Mouse (Mus musculus) neutrophil, adult 65 days (primary cell): ENCODE results near the gene Pik3r6. TPM values are rescaled to one million over a fixed set of nuclear protein-coding genes. Genes with fewer than 3 reads are reported as not detected.

Source experiments
- total RNA-seq: library from RNA; stranded (reverse); gene quantifications from 2 replicates; pipeline ENCODE4 v1.2.4, GENCODE M21; 2023

The Pik3r6 gene
- total RNA-seq: 49.3 and 65.3 TPM in 2 replicates

DNA sequence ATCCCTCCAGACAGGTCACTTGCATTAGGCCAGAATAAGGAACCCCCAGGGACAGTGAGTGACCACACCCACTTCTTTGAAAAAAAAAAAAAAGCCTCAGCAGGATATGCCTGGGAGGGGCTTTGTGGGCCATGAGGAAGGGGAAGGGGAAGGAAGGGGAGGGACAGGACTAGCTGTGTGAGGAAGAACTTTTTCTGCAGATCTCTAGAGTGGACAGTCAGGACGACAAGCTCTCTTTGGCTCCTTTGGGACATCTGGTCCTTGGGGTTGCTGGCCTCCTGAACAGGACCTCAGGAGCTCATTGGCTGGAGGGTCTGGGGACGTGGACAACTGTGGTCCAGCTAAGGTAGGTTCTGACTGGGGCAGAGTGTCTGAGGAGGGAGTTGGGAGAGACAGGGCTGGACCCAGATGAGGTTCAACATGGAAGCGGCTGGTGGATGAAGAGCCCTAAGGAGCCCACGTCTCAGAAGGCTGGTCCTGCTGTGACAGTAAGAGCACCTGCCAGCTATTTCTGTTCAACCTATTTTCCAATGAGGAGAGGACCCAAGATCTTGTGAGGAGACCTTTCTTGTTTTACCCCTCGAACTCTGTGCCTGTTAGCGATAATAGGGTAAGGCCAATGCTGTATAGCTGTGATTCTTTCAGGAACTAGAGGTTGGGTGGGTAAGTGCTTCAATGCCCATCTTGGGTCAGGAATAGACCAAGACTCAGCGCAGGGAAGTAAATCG is at the start of gene Pik3r6:
TSS of gene Pik3r6 (plus strand) at position 118 of the 728 bp plus-strand sequence.

DNA sequence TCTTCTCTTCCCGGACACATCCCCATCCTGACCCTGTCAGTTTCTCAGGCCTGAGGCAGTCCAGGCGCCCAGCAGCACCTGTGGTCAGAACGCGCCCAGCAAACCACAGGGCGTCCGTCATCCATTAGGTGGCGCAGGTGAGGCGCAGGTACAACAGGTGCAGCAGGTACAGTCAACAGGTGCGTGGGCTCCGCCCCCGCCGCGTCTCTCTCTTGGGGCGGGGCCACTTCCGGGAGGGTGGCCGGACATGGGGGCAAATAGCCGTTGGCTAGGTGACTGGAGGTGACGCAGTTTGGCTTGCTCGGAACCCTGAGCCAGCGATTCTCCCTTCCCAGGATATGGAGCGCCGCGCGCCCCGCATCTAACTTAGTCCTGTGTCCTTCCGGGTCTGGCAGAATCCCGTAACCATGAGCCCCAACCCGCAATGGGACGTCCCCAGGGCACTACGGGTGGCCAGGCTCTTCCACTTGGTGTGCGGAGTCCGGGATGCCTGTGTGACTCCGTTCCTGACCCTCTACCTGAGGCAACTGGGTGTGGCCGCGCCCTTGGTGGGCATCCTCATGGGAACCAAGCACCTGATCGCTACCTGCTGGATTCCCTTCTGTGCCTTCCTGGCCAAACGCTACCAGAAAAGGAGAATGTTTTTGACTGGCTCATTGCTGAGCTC is 53.2 kb downstream of the Pik3r6 start, which contains the start of gene Mfsd6l:
TSS of gene Mfsd6l (plus strand) at position 269 of the 667 bp plus-strand sequence.

DNA sequence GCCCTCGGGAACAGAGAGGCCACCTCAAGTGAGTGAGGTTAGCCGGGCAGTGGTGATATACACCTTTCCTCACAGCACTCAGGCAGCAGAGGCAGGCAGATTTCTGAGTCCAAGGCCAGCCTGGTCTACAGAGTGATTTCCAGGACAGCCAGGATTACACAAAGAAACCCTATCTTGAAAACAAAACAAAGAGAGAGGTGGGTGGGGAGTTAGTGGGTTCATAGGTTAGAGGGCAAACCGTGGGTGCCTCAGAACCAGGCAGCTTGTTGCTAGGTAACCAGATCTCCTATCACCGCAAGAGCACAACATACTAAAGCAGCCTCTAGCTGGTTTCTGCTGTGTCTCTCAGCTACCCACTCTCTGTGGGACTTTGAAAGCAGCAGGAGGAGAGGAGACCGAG is 83.9 kb downstream of the Pik3r6 start, which contains the start of gene Ccdc42:
TSS of gene Ccdc42 (plus strand) at position 301 of the 400 bp plus-strand sequence.

Other genes with a start within 250 kb of the Pik3r6 start
- 0.14 TPM in 1 of 2 replicates, not detected in the other for gene Ntn1, start 102.2 kb upstream of the Pik3r6 start, total RNA-seq
- gene Pik3r5, start 70.9 kb upstream of the Pik3r6 start, total RNA-seq: 87.2 and 117 TPM in 2 replicates
- gene Mfsd6l, start 53.2 kb downstream of the Pik3r6 start, total RNA-seq: 2.4 and 4.8 TPM in 2 replicates
- not detected in 2 replicates for gene Ccdc42, start 84.0 kb downstream of the Pik3r6 start, total RNA-seq
- 0.60 and 2.0 TPM in 2 replicates for gene Myh10, start 188.5 kb downstream of the Pik3r6 start, total RNA-seq